Mouse (Mus musculus) neural tube, embryonic 14.5 days (tissue): ENCODE measurements at regions not wholly inside any gene's neighbourhood (a gene's known extent, or its start where the extent isn't known, plus 50 kb on each side); places are given as distances from the start of the nearest gene placed in this dataset.

ENCODE experiments used
- ATAC-seq: fragments of 200-750 bp; cut with Nextera tagmentation; 2 replicates; pipeline ENCODE4 v1.8.0; 2017; ENCODE audit warnings: low read depth, mild to moderate bottlenecking, moderate TSS enrichment, moderate library complexity
- H3K27ac ChIP-seq: fragments of 300-500 bp; sonication (generic); 2 replicates; pipeline ENCODE4 v1.5.1; 2014; ENCODE audit warnings: low read depth, mild to moderate bottlenecking, control low read depth, low read length, moderate library complexity, mixed read lengths
- H3K27me3 ChIP-seq: fragments of 300-500 bp; sonication (generic); 2 replicates; pipeline ENCODE4 v1.6.1; 2014; ENCODE audit warnings: low read length; ENCODE audit not compliant: control insufficient read depth, insufficient read depth
- H3K36me3 ChIP-seq: fragments of 300-500 bp; sonication (generic); 2 replicates; pipeline ENCODE4 v1.6.1; 2014; ENCODE audit warnings: low read length, mixed read lengths; ENCODE audit not compliant: control insufficient read depth, insufficient read depth
- H3K4me1 ChIP-seq: fragments of 300-500 bp; sonication (generic); 2 replicates; pipeline ENCODE4 v1.6.1; 2014; ENCODE audit warnings: low read length; ENCODE audit not compliant: control insufficient read depth, insufficient read depth
- H3K4me2 ChIP-seq: fragments of 300-500 bp; sonication (generic); 2 replicates; pipeline ENCODE4 v1.6.1; 2014; ENCODE audit warnings: mild to moderate bottlenecking, low read depth, low read length, control low read depth
- H3K4me3 ChIP-seq: fragments of 300-500 bp; sonication (generic); 2 replicates; pipeline ENCODE4 v1.5.1; 2014; ENCODE audit warnings: low read depth, low read length, control low read depth, mixed read lengths
- H3K9ac ChIP-seq: fragments of 300-500 bp; sonication (generic); replicated peaks from 2 replicates; pipeline ENCODE4 v1.6.1; 2014; ENCODE audit warnings: low read depth, mild to moderate bottlenecking, control low read depth, low read length, mixed read lengths
- H3K9me3 ChIP-seq: fragments of 300-500 bp; sonication (generic); 2 replicates; pipeline ENCODE4 v1.6.1; 2016; ENCODE audit warnings: low read length; ENCODE audit not compliant: control insufficient read depth
- WGBS: fragments of 180-500 bp; shearing (Covaris S2); extraction: QIAGEN DNeasy Blood & Tissue Kit; methylation state at CpG from one replicate; pipeline ENCODE4 v1.1.7; 2014; 5-methylcytosine and 5-hydroxymethylcytosine counted together

GRCm38 (mm10) chr15:26220855-26221254, 88.0 kb upstream of the March11 start:
- Histone ChIP-seq H3K4me3 (no peak overlapping the region), H3K27ac (no peak overlapping the region), H3K9ac (no peak overlapping the region), H3K36me3 (no peaks in the 10 kb centered on the region), H3K4me2 (no peak overlapping the region), H3K4me1 (no peaks in the 10 kb centered on the region), H3K27me3 (no peaks in the 10 kb centered on the region), H3K9me3 (no peaks in the 10 kb centered on the region)
- ATAC-seq: no peak
- 21% methylated on average over 3 of the region's 3 CpGs for WGBS

- 87% methylated on average over 4 of the region's 4 CpGs for WGBS
- Histone ChIP-seq H3K36me3 (no peaks in the 10 kb centered on the region), H3K9me3 (no peaks in the 10 kb centered on the region), H3K27me3 (no peaks in the 10 kb centered on the region), H3K4me2 (no peak overlapping the region), H3K4me3 (no peak overlapping the region), H3K9ac (no peak overlapping the region), H3K4me1 (no peaks in the 10 kb centered on the region), H3K27ac (no peak overlapping the region)
- ATAC-seq: no peak
Measured at GRCm38 (mm10) chr15:26228646-26229045, 80.2 kb upstream of the March11 start.
